ENCODE assay signal across 23 mouse cellular contexts in genomic region chr6:147121320-147121719, GRCm38 (mm10). TPM values are rescaled to one million over a fixed set of nuclear protein-coding genes. Genes with fewer than 3 reads are reported as not detected.
DNase-seq lines count a peak whose midpoint lies in the region; ATAC-seq lines count a peak whose summit lies in the region.
"Had no signal": no experiment of that assay in that cellular context is flagged by ENCODE, and none has a peak within 500 bp of the region (broad histone marks: within the 10 kb centered on the region; RNA-seq: fewer than 3 reads in every experiment).

No protein-coding gene starts in this region.

- H3K9me3 ChIP-seq in heart, embryonic 14.5 days (ENCODE audit: control insufficient read depth, low read length): no peaks in the 10 kb centered on the region
- no peaks in the 10 kb centered on the region for H3K9me3 ChIP-seq in limb, embryonic 12.5 days
- H3K9me3 ChIP-seq in limb, embryonic 10.5 days (replicated peaks): no peaks in the 10 kb centered on the region
- H3K9me3 ChIP-seq: forebrain, embryonic 10.5 days; G1E; hindbrain, embryonic 13.5 days; limb, embryonic 15.5 days; midbrain, embryonic 10.5 days had no signal

- no peaks in the 10 kb centered on the region for H3K36me3 ChIP-seq in heart, embryonic 14.5 days (ENCODE audit: control insufficient read depth, insufficient read depth, low read length)
- H3K36me3 ChIP-seq in limb, embryonic 12.5 days: no peaks in the 10 kb centered on the region
- no peaks in the 10 kb centered on the region for H3K36me3 ChIP-seq in limb, embryonic 10.5 days
- H3K36me3 ChIP-seq: forebrain, embryonic 10.5 days; G1E; hindbrain, embryonic 13.5 days; limb, embryonic 15.5 days; midbrain, embryonic 10.5 days had no signal

- H3K27me3 ChIP-seq in heart, embryonic 14.5 days (ENCODE audit: control insufficient read depth, insufficient read depth, low read length): no peaks in the 10 kb centered on the region
- no peaks in the 10 kb centered on the region for H3K27me3 ChIP-seq in limb, embryonic 12.5 days
- no peaks in the 10 kb centered on the region for H3K27me3 ChIP-seq in limb, embryonic 10.5 days (ENCODE audit: low read depth, poor library complexity, severe bottlenecking)
- H3K27me3 ChIP-seq: hindbrain, embryonic 13.5 days had no signal

- H3K27ac ChIP-seq in heart, embryonic 14.5 days (replicated peaks in 1 of 2; ENCODE audit: control insufficient read depth in 1 of 2, insufficient read depth in 1 of 2, low read depth in 2 of 2, low read length in 2 of 2): no peak overlapping the region
- H3K27ac ChIP-seq in limb, embryonic 12.5 days: 0 out of 2 replicates have a peak overlapping the region, but pooled peaks have one; percentile 17
- H3K27ac ChIP-seq in limb, embryonic 10.5 days: no peak overlapping the region
- H3K27ac ChIP-seq: forebrain, embryonic 10.5 days; gastrocnemius, adult 2 months; hindbrain, embryonic 13.5 days; limb, embryonic 15.5 days; midbrain, embryonic 10.5 days had no signal

- ATAC-seq in heart, embryonic 14.5 days (ENCODE audit: insufficient number of reproducible peaks, insufficient read depth, low FRiP score, low read depth): no peak
- no peak for ATAC-seq in limb, embryonic 12.5 days (ENCODE audit: insufficient number of reproducible peaks, insufficient read depth, low FRiP score, low TSS enrichment, low read depth)
- ATAC-seq: forebrain, postnatal 0 days; inflammation-experienced regulatory T-cells, adult 6 months had no signal

- intact Hi-C loops in heart, postnatal 14 days (cut with DNase I): no loop called here

- H3K4me2 ChIP-seq in heart, embryonic 14.5 days (ENCODE audit: low read length): peak overlapping the region; percentile 25; the same call in 1 of the 2 replicates
- H3K4me2 ChIP-seq in limb, embryonic 12.5 days: no peak overlapping the region
- H3K4me2 ChIP-seq: hindbrain, embryonic 13.5 days; limb, embryonic 15.5 days had no signal

- no peak for DNase-seq in heart, postnatal 14 days
- no peak for DNase-seq in limb, embryonic 10.5 days (ENCODE audit: low spot score)
- peak; percentile 63 for DNase-seq in 416B (ENCODE audit: low read depth)
- peak; percentile 73 for DNase-seq in brain, adult 2 months (ENCODE audit: low read depth, low spot score)
- no peak for DNase-seq in cerebellum, postnatal 25 days
- DNase-seq: adrenal gland, postnatal 25 days; cerebellum, adult 11-12 months; forebrain, postnatal 0 days; gastrocnemius, adult 2 months; kidney, adult 8-10 months; lung, postnatal 14 days; thymus, postnatal 14 days had no signal

- no peak overlapping the region for H3K4me3 ChIP-seq in heart, embryonic 14.5 days (ENCODE audit: control insufficient read depth in 1 of 2, insufficient read depth in 1 of 2, low read depth in 1 of 2, low read length in 2 of 2)
- H3K4me3 ChIP-seq in limb, embryonic 12.5 days (replicated peaks): no peak overlapping the region
- H3K4me3 ChIP-seq in limb, embryonic 10.5 days: no peak overlapping the region
- H3K4me3 ChIP-seq: forebrain, embryonic 10.5 days; gastrocnemius, adult 2 months; hindbrain, embryonic 13.5 days; limb, embryonic 15.5 days; midbrain, embryonic 10.5 days had no signal

- H3K4me1 ChIP-seq in heart, embryonic 14.5 days (ENCODE audit: control insufficient read depth in 2 of 2, insufficient read depth in 2 of 2, low read length in 2 of 2): peaks cover 5 to 8% of the 10 kb centered on the region in 2 experiments
- H3K4me1 ChIP-seq in limb, embryonic 12.5 days (replicated peaks): no peaks in the 10 kb centered on the region
- H3K4me1 ChIP-seq in limb, embryonic 10.5 days: no peaks in the 10 kb centered on the region
- H3K4me1 ChIP-seq: forebrain, embryonic 10.5 days; hindbrain, embryonic 13.5 days; limb, embryonic 15.5 days; midbrain, embryonic 10.5 days had no signal

- 17% methylated on average over 6 of the region's 6 CpGs for WGBS in heart, embryonic 14.5 days
- 70% methylated on average over 6 of the region's 6 CpGs for WGBS in limb, embryonic 12.5 days
- WGBS in limb, embryonic 10.5 days: 61% methylated on average over 6 of the region's 6 CpGs

- H3K9ac ChIP-seq in heart, embryonic 14.5 days (ENCODE audit: low read length): no peak overlapping the region
- H3K9ac ChIP-seq in limb, embryonic 12.5 days (replicated peaks): no peak overlapping the region
- H3K9ac ChIP-seq: forebrain, postnatal 0 days; hindbrain, embryonic 13.5 days; limb, embryonic 15.5 days had no signal

RNA-seq across cellular contexts. Expression of gene Klhl42, which starts 30.1 kb away (rescaled TPM):
- polyA plus RNA-seq in heart, embryonic 14.5 days (2014; fragmentation: Nextera tagmentation; extraction: Ambion mirVana): 6.3 and 6.7 TPM in 2 replicates
- total RNA-seq in heart, postnatal 14 days (2021): 1 to 10 TPM; 8.2 to 8.7 TPM
- 9.3 and 9.6 TPM in 2 replicates for polyA plus RNA-seq in limb, embryonic 12.5 days (2016; fragmentation: Nextera tagmentation; extraction: Ambion mirVana)
- 6.3 and 6.9 TPM in 2 replicates for polyA plus RNA-seq in limb, embryonic 10.5 days (2016; fragmentation: Nextera tagmentation; extraction: Ambion mirVana)

RNA-seq across cellular contexts. Expression of gene Mansc4, which starts 34.5 kb away (rescaled TPM):
- polyA plus RNA-seq in heart, embryonic 14.5 days (2014; fragmentation: Nextera tagmentation; extraction: Ambion mirVana): 0.24 TPM in 2 replicates
- total RNA-seq in heart, postnatal 14 days (2021): not detected
- polyA plus RNA-seq in limb, embryonic 12.5 days (2016; fragmentation: Nextera tagmentation; extraction: Ambion mirVana): 2.5 and 2.6 TPM in 2 replicates
- polyA plus RNA-seq in limb, embryonic 10.5 days (2016; fragmentation: Nextera tagmentation; extraction: Ambion mirVana): 1.0 and 2.2 TPM in 2 replicates
- total RNA-seq: adrenal gland, postnatal 25 days; G1E; gastrocnemius, adult 2 months; granulocyte monocyte progenitor cell, adult 5-6 weeks; neutrophil, adult 5-6 weeks had no signal
- polyA plus RNA-seq: G1E; liver, embryonic 16.5 days had no signal

Comparison
In these comparisons a context has a peak if more than half of its experiments do, and no peak if none do; other contexts are left out.
1. DNase-seq: peak in 416B (single experiment) and brain, adult 2 months (single experiment); none in heart, postnatal 14 days (0 of 2), limb, embryonic 10.5 days (single experiment) and cerebellum, postnatal 25 days (0 of 2).